Mouse (Mus musculus): ENCODE results near the gene 3300002I08Rik.
A peak's percentile ranks its signal among the peaks of the same experiment; 100 is the strongest.
"Not testable (repeated sequence)": the region's sequence is repeated elsewhere in the genome, so short reads cannot be mapped to it uniquely, and the experiment has no call there.

The 3300002I08Rik gene

DNA sequence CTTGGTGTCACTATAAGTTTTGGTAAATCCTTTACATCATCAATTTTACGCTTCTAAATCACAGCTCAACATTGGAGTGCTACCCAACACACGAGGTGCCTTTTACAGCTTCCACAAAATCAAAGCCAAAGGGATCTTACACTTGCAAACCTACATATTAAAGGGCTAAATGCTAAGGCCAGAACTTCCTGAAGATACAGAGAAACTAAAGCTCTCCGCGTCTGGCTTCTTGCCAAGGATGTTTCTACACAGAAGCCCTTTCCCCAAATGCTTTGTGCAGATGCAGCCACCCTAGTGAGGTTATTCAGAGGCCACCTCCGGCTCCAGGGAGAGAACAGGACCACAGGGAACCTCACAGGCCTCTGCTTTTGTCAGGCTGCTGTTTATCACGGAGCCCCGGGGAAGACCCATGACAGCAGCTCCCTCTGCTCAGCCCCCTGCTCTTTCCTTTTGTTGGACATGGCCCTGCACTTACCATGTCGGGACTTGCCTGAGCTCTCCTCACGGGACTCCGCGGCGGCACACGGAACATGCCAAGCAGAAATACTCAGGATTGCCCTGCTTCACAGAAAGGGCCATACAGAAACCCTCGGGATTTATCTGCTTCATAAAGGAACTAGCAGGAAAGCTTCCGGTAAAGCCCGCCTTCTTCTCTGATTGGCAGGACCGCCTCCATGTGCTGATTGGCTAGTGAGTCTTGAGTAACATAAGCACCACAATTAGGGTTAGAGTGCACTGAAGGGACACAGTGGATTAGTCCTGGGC, at the start of gene 3300002I08Rik:
Gene 3300002I08Rik (minus strand): TSS at position 653 of the 765 bp plus-strand sequence.
- peak; percentile 88 to 92 for DNase-seq

DNA sequence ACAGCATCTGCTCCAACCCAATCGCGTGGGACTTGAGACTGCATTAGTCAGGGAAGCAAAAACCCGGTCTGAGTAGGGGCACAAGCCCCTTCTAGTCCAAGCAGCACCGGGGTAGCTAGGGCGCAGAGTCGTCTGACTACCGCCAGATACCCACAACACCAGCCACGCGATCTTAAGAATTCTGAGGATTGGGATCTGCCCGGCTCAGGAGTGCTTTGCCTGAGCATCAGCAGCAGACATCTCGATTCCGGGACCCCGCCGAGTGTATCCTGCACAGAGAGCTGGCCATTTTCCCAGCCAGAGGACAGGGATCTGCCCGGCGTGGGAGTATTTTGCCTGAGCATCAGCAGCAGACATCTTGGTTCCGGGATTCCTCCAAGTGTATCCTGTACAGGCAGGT, 49.6 kb upstream of the 3300002I08Rik start:
- DNase-seq = not testable (repeated sequence)

DNA sequence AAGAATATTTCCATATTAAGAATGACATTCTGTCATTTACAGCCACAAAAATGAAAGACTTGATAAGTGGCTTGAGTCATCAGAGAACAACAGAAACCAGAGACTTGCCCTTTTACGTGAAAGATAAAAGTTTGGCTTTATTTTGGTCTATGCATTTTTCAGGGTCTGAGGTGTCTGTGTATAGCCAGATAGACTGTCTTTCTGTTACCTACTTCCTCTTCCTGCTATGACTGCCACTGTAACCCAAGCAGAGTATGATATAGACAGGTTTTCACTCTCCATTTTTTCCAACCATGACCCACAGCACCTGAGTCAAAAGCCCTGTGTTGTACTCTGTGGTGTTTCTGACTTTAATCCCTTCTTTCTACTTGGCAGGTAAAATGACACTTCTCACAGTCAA, 27.6 kb upstream of the 3300002I08Rik start:
- no peak for DNase-seq

GRCm38 (mm10) chr2:150385553-150386106, 23.1 kb upstream of the 3300002I08Rik start:
- peak in 1 of 2 experiments; percentile 8 for DNase-seq

GRCm38 (mm10) chr2:150362878-150363229, 289 bp upstream of the 3300002I08Rik start:
- no peak for DNase-seq

DNA sequence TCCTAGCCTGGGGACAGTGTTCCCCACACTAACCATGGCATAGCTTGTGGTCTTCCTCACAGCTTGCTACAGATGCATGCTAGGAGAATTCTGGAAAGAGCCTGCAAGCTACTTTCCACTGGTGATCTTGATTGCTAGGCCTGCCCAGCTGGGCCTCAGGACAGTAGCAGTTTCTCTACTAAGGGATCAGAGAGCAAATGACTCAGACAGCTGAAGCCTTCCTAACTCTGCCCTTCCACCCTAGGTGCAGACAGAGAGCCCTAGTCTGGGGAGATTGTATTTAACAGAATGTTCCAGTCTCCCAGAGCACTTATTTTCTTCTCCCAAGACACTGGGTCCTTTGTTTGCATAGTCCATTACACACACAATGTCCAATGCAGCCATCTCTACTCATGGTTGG, 5.4 kb downstream of the 3300002I08Rik start:
- DNase-seq = not testable (repeated sequence)

DNA sequence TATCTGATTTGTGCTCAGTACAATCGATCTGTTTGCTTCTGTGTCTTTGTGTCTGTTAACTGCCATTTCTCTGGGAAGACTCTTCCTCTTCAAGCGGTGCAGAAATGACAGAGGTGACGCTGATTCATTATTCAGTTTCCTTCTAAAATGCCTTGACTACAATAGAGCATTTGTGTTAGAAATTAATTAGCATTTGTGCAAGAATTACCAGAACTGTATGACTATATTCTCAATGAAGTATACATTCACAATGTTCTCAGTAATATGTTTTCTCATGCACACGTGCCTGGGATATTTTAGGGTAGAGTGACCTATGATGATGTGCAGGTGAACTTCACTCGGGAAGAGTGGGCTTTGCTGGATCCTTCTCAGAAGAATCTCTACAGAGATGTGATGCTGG, 39.2 kb downstream of the 3300002I08Rik start, which contains the start of gene Gm10130:
Gene Gm10130 (plus strand): TSS at position 301 of the 400 bp plus-strand sequence.
- DNase-seq = no peak

- no peak for DNase-seq
Observed at GRCm38 (mm10) chr2:150318973-150319372, 43.6 kb downstream of the 3300002I08Rik start.

- DNase-seq = no peak
Observed at GRCm38 (mm10) chr2:150316140-150316539, 46.4 kb downstream of the 3300002I08Rik start.

- peak; percentile 86 to 91 for DNase-seq
Observed at GRCm38 (mm10) chr2:150310952-150311884, 51.3 kb downstream of the 3300002I08Rik start.

DNA sequence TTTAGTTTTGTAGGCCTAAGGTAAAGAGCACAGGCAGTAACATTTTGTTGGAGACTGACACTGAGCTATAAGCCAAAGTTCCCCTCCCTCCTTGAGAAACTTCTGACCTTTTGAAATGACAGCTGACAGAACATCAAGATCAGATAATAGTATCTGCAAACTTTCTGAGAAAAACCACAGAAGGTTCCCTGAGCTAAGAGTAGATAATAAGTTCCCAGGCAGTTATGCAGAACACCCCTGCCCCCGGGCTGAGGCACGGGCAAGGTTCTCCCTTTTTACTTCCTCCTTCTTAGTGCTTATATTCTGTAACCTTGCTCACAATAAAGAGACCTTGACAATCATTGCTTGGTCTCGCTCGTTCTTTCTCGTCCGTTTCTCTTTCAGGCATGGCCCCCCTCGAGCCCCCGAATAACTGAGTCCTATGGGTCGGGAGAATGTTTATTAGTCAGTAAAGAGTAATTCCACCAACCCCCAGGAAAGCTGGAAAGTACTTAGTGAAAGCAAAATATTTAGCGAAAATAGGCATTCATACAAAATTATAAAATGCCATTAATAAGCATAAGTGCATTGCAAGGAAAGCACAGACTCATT, 55.3 kb downstream of the 3300002I08Rik start:
- DNase-seq = no peak

DNA sequence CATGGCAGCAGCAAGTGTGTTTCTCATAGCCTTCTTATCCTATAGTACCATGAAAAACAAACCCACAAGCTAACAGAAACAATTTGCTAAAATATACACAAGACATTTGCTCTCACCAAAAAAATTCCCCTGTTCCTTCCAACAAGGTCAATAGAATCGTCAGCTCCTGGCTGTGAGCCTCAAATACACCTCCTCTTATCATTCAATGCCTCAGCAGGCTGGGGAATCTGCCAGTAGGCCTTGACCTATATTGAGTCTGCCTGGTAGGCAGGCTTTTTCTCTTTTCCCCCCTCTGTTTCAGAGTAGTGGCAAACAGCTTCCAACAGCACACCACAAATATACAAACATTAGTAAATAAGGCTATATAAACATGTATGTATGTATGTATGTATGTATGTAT, 63.5 kb downstream of the 3300002I08Rik start:
- no peak for DNase-seq

- no peak for DNase-seq
Observed at GRCm38 (mm10) chr2:150293669-150294068, 68.9 kb downstream of the 3300002I08Rik start.
